Mouse (Mus musculus): ENCODE data around the gene Coro7.

DNA sequence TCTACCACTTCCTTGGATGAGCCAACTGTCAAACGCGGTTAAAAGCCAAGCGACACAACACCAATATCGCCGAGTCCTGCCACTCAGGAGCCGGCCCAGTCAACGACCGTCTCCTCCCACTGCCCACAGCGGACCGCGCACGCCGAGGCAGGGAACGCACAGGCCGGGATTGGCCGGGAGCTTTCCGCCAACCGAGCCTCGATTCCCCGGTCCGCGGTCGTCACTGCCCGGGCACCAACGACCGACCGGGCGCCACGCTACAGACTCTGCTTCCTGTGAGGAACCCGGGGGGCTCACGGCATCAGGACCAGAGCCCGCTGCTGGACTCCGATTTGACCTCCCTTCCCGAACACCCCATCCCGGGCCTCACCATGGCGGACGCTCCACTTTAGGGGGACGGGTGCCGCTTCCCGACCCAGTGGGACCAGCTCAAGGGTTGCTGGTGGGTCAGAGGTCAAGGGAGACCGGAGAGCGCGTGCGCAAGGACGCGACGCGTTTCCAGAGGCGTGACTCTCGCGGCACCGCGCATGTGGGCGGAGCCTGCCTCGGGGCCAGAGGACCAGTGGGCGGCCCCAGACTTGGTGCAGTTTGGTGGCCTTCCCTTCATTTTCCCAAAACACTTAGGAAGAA, 55.0 kb downstream of the Coro7 start, which contains the start of gene Pam16:
- TF ChIP-seq CTCF (IDR thresholded peaks at IDR 0.05; ENCODE audit: low read depth), result no peak
- TF ChIP-seq EP300 (IDR thresholded peaks at IDR 0.05; ENCODE audit: low read depth), result no peak
